Mouse (Mus musculus) liver, embryonic 14.5 days (tissue): Measurements from ENCODE around the gene Tcea3.

Source experiments
- CTCF ChIP-seq: IDR thresholded peaks from 2 replicates; pipeline ENCODE4 v1.5.1; 2016; ENCODE audit warnings: antibody characterized with exemption, low read depth, control low read depth
- EP300 ChIP-seq: IDR thresholded peaks from 2 replicates; pipeline ENCODE4 v1.6.1; 2016; ENCODE audit warnings: antibody characterized with exemption, low read depth

GRCm38 (mm10) chr4:136263555-136263954 lies 16.0 kb downstream of the Tcea3 start:
- TF ChIP-seq CTCF (no peak), EP300 (no peak)
